Mouse (Mus musculus): ENCODE measurements around the gene Vkorc1l1. TPM values are rescaled to one million over a fixed set of nuclear protein-coding genes. Genes with fewer than 3 reads are reported as not detected.
A peak's percentile ranks its signal among the peaks of the same experiment; 100 is the strongest.

Gene Vkorc1l1
- polyA plus RNA-seq, 1 experiment from 2014 or later = 22.7 TPM

GRCm38 (mm10) chr5:130000735-130001134 lies 59.0 kb downstream of the Vkorc1l1 start:
- H3K9me3 ChIP-seq (ENCODE audit: low read depth, low read length) = no peaks in the 10 kb centered on the region
- peaks cover 19% of the 10 kb centered on the region; the same call in 1 of the 2 replicates for H3K36me3 ChIP-seq (ENCODE audit: insufficient read depth)
- H3K4me2 ChIP-seq = 0 out of 2 replicates have a peak overlapping the region, but pooled peaks have one; percentile 76
- H3K4me3 ChIP-seq (ENCODE audit: low read depth, low read length) = no peak overlapping the region
- H3K27me3 ChIP-seq (ENCODE audit: insufficient read depth, low read length) = no peaks in the 10 kb centered on the region
- no peak for TF ChIP-seq CTCF (IDR thresholded peaks at IDR 0.05; ENCODE audit: low read depth)
- no peak overlapping the region for H3K9ac ChIP-seq
- peaks cover 9% of the 10 kb centered on the region; the same call in 1 of the 2 replicates for H3K4me1 ChIP-seq (ENCODE audit: insufficient read depth)
- WGBS = 84% methylated on average over 12 of the region's 12 CpGs
- ATAC-seq (ENCODE audit: insufficient read depth) = no peak
- H3K27ac ChIP-seq (ENCODE audit: low read depth) = no peak overlapping the region
- peak; percentile 19 for DNase-seq

GRCm38 (mm10) chr5:130001356-130001987 lies 59.7 kb downstream of the Vkorc1l1 start:
- no peaks in the 10 kb centered on the region for H3K9me3 ChIP-seq (ENCODE audit: low read depth, low read length)
- no peaks in the 10 kb centered on the region for H3K27me3 ChIP-seq (ENCODE audit: insufficient read depth, low read length)
- peaks cover 9% of the 10 kb centered on the region; the same call in 1 of the 2 replicates for H3K4me1 ChIP-seq (ENCODE audit: insufficient read depth)
- H3K27ac ChIP-seq (ENCODE audit: low read depth) = no peak overlapping the region
- ATAC-seq (ENCODE audit: insufficient read depth) (no peak), DNase-seq (no peak)
- peaks cover 12% of the 10 kb centered on the region; the same call in 1 of the 2 replicates for H3K36me3 ChIP-seq (ENCODE audit: insufficient read depth)
- peak overlapping the region; percentile 61 for H3K4me3 ChIP-seq (ENCODE audit: low read depth, low read length)
- peak overlapping the region; percentile 77; the same call in 1 of the 2 replicates for H3K9ac ChIP-seq
- peak overlapping the region; percentile 76 for H3K4me2 ChIP-seq
- TF ChIP-seq CTCF (IDR thresholded peaks at IDR 0.05; ENCODE audit: low read depth) = no peak
- 47% methylated on average over 5 of the region's 5 CpGs for WGBS

- Histone ChIP-seq H3K4me1 (ENCODE audit: insufficient read depth) (peaks cover 9% of the 10 kb centered on the region; the same call in 1 of the 2 replicates), H3K27ac (ENCODE audit: low read depth) (peak within 1 kb of the TSS; percentile 84), H3K36me3 (ENCODE audit: insufficient read depth) (peaks cover 3% of the 10 kb centered on the region; the same call in 1 of the 2 replicates), H3K4me3 (ENCODE audit: low read depth, low read length) (peak within 1 kb of the TSS; percentile 61), H3K4me2 (peak within 1 kb of the TSS; percentile 76), H3K9me3 (ENCODE audit: low read depth, low read length) (no peaks in the 10 kb centered on the region), H3K27me3 (ENCODE audit: insufficient read depth, low read length) (no peaks in the 10 kb centered on the region), H3K9ac (peak within 1 kb of the TSS; percentile 77)
- peak; percentile 96 for DNase-seq
- ATAC-seq (ENCODE audit: insufficient read depth) = peak; percentile 95
- no peak for TF ChIP-seq CTCF (IDR thresholded peaks at IDR 0.05; ENCODE audit: low read depth)
- WGBS = 0% methylated on average over 39 of the region's 39 CpGs
Observed at GRCm38 (mm10) chr5:130002301-130003146, 60.8 kb downstream of the Vkorc1l1 start, which contains the start of gene Gusb. Gusb (minus strand) TSS chr5:130003049.

- peak; percentile 43 for ATAC-seq (ENCODE audit: insufficient read depth)
- Histone ChIP-seq H3K4me2 (peak overlapping the region; percentile 76), H3K27ac (ENCODE audit: low read depth) (peak overlapping the region; percentile 84), H3K4me3 (ENCODE audit: low read depth, low read length) (peak overlapping the region; percentile 61), H3K27me3 (ENCODE audit: insufficient read depth, low read length) (no peaks in the 10 kb centered on the region), H3K4me1 (ENCODE audit: insufficient read depth) (peaks cover 9% of the 10 kb centered on the region; the same call in 1 of the 2 replicates), H3K9ac (peak overlapping the region; percentile 77), H3K36me3 (ENCODE audit: insufficient read depth) (no peaks in the 10 kb centered on the region; the same call in 1 of the 2 replicates), H3K9me3 (ENCODE audit: low read depth, low read length) (no peaks in the 10 kb centered on the region)
- WGBS = 17% methylated on average over 7 of the region's 7 CpGs
- no peak for TF ChIP-seq CTCF (IDR thresholded peaks at IDR 0.05; ENCODE audit: low read depth)
- DNase-seq = peak; percentile 53
Observed at GRCm38 (mm10) chr5:130003229-130003628, 61.5 kb downstream of the Vkorc1l1 start.

- Histone ChIP-seq H3K27ac (ENCODE audit: low read depth) (no peak overlapping the region), H3K4me2 (no peak overlapping the region), H3K9ac (no peak overlapping the region), H3K9me3 (ENCODE audit: low read depth, low read length) (peaks cover 5% of the 10 kb centered on the region; the same call in 1 of the 2 replicates), H3K36me3 (ENCODE audit: insufficient read depth) (no peaks in the 10 kb centered on the region), H3K4me3 (ENCODE audit: low read depth, low read length) (no peak overlapping the region), H3K4me1 (ENCODE audit: insufficient read depth) (0 out of 2 replicates have a peak, but pooled peaks cover 5% of the 10 kb centered on the region), H3K27me3 (ENCODE audit: insufficient read depth, low read length) (no peaks in the 10 kb centered on the region)
- peak; percentile 50 for TF ChIP-seq CTCF (IDR thresholded peaks at IDR 0.05; ENCODE audit: low read depth)
- WGBS = 87% methylated on average over 1 of the region's 1 CpGs
- ATAC-seq (ENCODE audit: insufficient read depth) (no peak), DNase-seq (peak; percentile 16)
Observed at GRCm38 (mm10) chr5:130007344-130007743, 65.6 kb downstream of the Vkorc1l1 start.

- 79% methylated on average over 6 of the region's 6 CpGs for WGBS
- ATAC-seq (ENCODE audit: insufficient read depth) = no peak
- no peak for TF ChIP-seq CTCF (IDR thresholded peaks at IDR 0.05; ENCODE audit: low read depth)
Observed at GRCm38 (mm10) chr5:130008034-130008590, 66.3 kb downstream of the Vkorc1l1 start.

More at GRCm38 (mm10) chr5:130008034-130008590, 66.3 kb downstream of the Vkorc1l1 start:
- Histone ChIP-seq H3K9ac (no peak overlapping the region), H3K9me3 (ENCODE audit: low read depth, low read length) (peaks cover 5% of the 10 kb centered on the region; the same call in 1 of the 2 replicates), H3K4me1 (ENCODE audit: insufficient read depth) (0 out of 2 replicates have a peak, but pooled peaks cover 4% of the 10 kb centered on the region), H3K4me3 (ENCODE audit: low read depth, low read length) (no peak overlapping the region), H3K27ac (ENCODE audit: low read depth) (no peak overlapping the region), H3K4me2 (no peak overlapping the region), H3K36me3 (ENCODE audit: insufficient read depth) (no peaks in the 10 kb centered on the region), H3K27me3 (ENCODE audit: insufficient read depth, low read length) (no peaks in the 10 kb centered on the region)
- DNase-seq = no peak
